Mouse (Mus musculus) small intestine, adult 2 months (tissue): ENCODE measurements around the gene Ccl11.

Experiments
- CTCF ChIP-seq: fragments of 200-500 bp; IDR thresholded peaks from 2 replicates; pipeline ENCODE4 v1.5.1; 2012; ENCODE audit warnings: low read depth, mild to moderate bottlenecking, control low read depth, inconsistent platforms, low read length, moderate library complexity, mixed read lengths; ENCODE audit not compliant: insufficient replicate concordance, insufficient read length; ENCODE audit errors: extremely low read depth
- POLR2A ChIP-seq: fragments of 200-500 bp; IDR thresholded peaks from 2 replicates; pipeline ENCODE4 v1.6.1; 2012; ENCODE audit warnings: low read depth, mild to moderate bottlenecking, control low read depth, inconsistent platforms, low read length, moderate library complexity

- TF ChIP-seq CTCF, result no peak
- TF ChIP-seq POLR2A, result no peak
These were observed 35.0 kb upstream of the Ccl11 start for GRCm38 (mm10) chr11:82022504-82023056.
